Mouse (Mus musculus): ENCODE data around the gene Cuedc1.

Cuedc1 gene

GRCm38 (mm10) chr11:88098021-88098729, at the start of gene Cuedc1:
Gene Cuedc1, plus strand, starts transcription at chr11:88098058.
- WGBS, result 37% methylated on average over 17 of the region's 17 CpGs

- 14% methylated on average over 26 of the region's 26 CpGs for WGBS
Measured at GRCm38 (mm10) chr11:88048961-88049670, 48.7 kb upstream of the Cuedc1 start.

- WGBS, result 65% methylated on average over 4 of the region's 4 CpGs
Measured at GRCm38 (mm10) chr11:88052638-88053037, 45.2 kb upstream of the Cuedc1 start.

GRCm38 (mm10) chr11:88053821-88054220, 44.0 kb upstream of the Cuedc1 start:
- WGBS, result 42% methylated on average over 3 of the region's 3 CpGs

GRCm38 (mm10) chr11:88054589-88054988, 43.3 kb upstream of the Cuedc1 start:
- 72% methylated on average over 1 of the region's 1 CpGs for WGBS

GRCm38 (mm10) chr11:88055777-88056176, 42.1 kb upstream of the Cuedc1 start:
- 78% methylated on average over 2 of the region's 2 CpGs for WGBS

GRCm38 (mm10) chr11:88057788-88058187, 40.1 kb upstream of the Cuedc1 start:
- WGBS, result 79% methylated on average over 2 of the region's 2 CpGs

GRCm38 (mm10) chr11:88059141-88059540, 38.7 kb upstream of the Cuedc1 start:
- 54% methylated on average over 2 of the region's 2 CpGs for WGBS

- 49% methylated on average over 2 of the region's 2 CpGs for WGBS
Measured at GRCm38 (mm10) chr11:88061892-88062625, 35.8 kb upstream of the Cuedc1 start.

- WGBS, result 2% methylated on average over 8 of the region's 8 CpGs
Measured at GRCm38 (mm10) chr11:88067191-88067585, 30.7 kb upstream of the Cuedc1 start.

GRCm38 (mm10) chr11:88067586-88068410, 30.1 kb upstream of the Cuedc1 start, which contains the start of gene Vezf1:
Gene Vezf1, plus strand, starts transcription at chr11:88068279.
- under 1% methylated on average over 71 of the region's 81 CpGs for WGBS

- under 1% methylated on average over 84 of the region's 92 CpGs for WGBS
Measured at GRCm38 (mm10) chr11:88068411-88069245, 29.2 kb upstream of the Cuedc1 start.

- 3% methylated on average over 12 of the region's 12 CpGs for WGBS
Measured at GRCm38 (mm10) chr11:88069246-88069570, 28.6 kb upstream of the Cuedc1 start.

- WGBS, result 39% methylated on average over 4 of the region's 4 CpGs
Measured at GRCm38 (mm10) chr11:88070392-88070791, 27.5 kb upstream of the Cuedc1 start.

GRCm38 (mm10) chr11:88071113-88071512, 26.7 kb upstream of the Cuedc1 start:
- WGBS, result 69% methylated on average over 5 of the region's 5 CpGs

GRCm38 (mm10) chr11:88073343-88073875, 24.4 kb upstream of the Cuedc1 start:
- 75% methylated on average over 14 of the region's 14 CpGs for WGBS

GRCm38 (mm10) chr11:88075701-88076100, 22.2 kb upstream of the Cuedc1 start:
- 55% methylated on average over 1 of the region's 1 CpGs for WGBS

- WGBS, result 52% methylated on average over 1 of the region's 1 CpGs
Measured at GRCm38 (mm10) chr11:88076394-88076793, 21.5 kb upstream of the Cuedc1 start.

- 75% methylated on average over 6 of the region's 6 CpGs for WGBS
Measured at GRCm38 (mm10) chr11:88083699-88084098, 14.2 kb upstream of the Cuedc1 start.
